Mouse (Mus musculus): Measurements from ENCODE around the gene Stk39.

Stk39 gene

DNA sequence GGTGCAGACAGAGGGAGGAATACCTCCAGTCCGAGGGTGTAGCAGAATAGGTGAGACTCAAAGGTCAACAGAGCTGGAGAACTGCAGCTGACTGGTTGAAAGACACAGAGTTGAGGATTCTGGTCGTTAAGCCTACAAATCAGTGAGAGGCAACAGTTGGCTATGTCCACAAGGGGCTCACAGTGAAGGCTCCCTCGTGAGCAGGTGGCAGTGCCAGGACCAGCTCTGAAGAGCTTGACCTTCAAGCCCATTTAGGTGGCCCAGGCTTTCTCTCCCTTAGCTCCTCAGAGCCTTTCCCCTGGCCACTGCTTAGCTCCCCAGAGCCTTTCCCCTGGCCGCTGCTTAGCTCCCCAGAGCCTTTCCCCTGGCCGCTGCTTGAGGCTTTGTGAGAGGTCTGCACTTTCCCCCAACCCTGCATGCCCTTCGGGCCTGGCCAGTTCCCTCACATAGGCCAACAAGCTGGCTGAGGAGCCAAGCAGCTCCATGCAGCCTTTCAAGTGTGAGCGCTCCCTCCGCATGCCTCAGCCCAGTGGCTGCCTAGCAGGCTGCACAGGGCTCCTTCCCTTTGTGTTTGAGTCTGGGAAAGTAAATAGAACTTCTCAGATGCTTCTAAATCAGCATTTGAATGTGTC lies 125.3 kb downstream of the Stk39 start:
- DNase-seq (ENCODE audit: low read depth, low spot score), result no peak

GRCm38 (mm10) chr2:68345269-68345668 lies 126.8 kb downstream of the Stk39 start:
- DNase-seq (ENCODE audit: low read depth, low spot score), result no peak

GRCm38 (mm10) chr2:68343751-68344150 lies 128.3 kb downstream of the Stk39 start:
- DNase-seq (ENCODE audit: low read depth, low spot score), result no peak

DNA sequence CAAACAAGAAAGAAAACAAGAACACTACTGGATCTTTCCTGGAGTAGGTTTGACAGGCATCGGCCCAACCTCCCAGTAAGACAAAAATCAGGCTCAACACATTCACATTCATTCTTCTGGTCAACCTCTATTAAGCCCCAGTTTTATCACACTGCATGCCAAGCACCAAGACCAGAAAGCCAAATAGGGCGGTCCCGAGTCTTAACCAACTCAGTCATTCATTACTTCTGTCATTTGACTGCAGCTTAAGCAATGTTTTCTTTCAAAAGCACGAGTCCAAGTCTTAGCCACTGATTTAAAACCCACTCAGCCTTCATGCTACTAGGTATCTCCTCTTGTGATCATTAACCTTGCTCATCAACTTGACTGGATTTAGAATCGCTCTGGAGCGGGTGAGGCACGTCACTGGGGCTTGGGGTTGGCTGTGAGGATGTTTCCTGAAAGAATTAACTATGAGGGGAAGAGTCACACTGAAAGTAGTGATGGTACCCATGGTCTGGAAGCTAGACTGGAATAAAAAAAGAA lies 129.9 kb downstream of the Stk39 start:
- no peak for DNase-seq (ENCODE audit: low read depth, low spot score)

GRCm38 (mm10) chr2:68336913-68337312 lies 135.2 kb downstream of the Stk39 start:
- DNase-seq (ENCODE audit: low read depth, low spot score), result no peak

DNA sequence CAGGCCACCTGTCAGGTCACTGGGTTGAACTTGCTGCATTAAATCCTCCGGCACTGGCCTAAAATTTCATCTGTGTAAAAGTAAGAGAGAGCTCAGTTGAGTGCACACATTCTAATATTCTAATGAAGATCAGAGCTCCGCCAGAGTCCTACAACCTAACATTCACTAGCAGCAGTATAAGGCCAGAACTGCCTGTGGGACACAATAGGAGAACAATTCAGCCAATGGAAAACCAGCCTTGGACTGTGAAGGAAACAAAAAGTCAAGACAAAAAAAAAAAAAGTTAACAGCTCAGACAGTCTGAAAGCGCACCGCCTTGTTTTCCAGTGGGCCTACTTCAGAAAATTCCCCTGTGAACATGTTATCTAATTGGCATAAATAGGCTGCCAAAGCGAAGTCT lies 137.1 kb downstream of the Stk39 start:
- DNase-seq (ENCODE audit: low read depth, low spot score), result no peak

- DNase-seq (ENCODE audit: low read depth, low spot score), result no peak
These were observed 146.8 kb downstream of the Stk39 start for GRCm38 (mm10) chr2:68325306-68325705.

DNA sequence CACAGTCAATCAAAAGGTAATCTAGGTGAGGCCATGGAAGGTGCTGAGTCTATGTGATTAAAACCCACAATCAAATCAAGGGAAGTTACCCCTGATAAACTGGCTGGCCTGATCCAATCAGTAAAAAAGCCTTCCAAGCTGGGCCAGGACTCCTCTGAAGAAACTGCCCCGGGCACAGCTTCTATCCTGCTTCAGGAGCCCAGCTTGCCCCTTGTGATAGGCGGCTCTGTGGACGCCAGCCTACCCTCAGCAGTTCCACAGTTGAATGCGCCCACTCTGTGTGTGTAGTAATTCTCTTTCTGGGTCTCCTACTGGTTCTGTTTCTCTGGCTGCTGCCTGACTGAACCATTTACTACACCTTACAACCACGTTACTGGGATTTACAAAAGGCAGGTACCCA lies 150.8 kb downstream of the Stk39 start:
- no peak for DNase-seq (ENCODE audit: low read depth, low spot score)

DNA sequence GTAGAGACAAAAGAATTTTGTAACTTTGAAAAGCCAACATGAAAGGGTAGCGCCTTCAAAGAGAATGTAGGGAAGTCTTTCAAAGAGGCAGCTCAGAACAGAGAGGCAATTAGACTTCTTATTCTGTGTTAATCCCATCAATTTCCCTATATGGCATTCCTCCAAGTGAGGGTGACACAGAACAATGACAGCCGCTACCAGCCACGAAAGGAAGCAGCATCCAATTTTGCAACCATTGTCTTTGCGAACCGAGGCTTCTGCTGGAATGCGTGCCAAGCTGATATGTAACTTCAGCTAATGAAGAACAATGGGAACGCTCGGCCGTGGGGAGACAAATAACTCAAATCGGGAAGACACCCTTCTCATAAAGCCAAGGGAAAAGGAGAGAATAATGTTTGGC lies 151.4 kb downstream of the Stk39 start:
- DNase-seq (ENCODE audit: low read depth, low spot score), result no peak

DNA sequence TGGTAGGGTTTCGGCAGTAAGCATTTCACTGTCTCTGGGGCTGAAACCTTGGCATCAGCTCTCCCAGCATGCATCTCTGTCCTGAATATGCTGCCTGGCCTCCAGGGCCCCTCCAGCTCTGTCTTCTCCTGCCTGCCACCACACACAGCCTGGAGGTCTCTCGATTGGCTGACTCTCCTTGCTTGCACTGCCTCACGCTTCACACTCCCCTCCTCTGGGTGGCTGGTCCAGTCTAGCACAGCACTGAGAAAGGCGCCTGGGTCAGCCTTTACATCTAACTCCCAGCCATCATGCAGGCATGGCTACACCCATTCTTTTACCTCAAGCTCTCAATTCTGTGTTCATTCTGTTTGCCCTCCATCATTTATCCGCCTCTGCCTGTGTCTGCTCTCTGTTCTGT lies 153.6 kb downstream of the Stk39 start:
- DNase-seq (ENCODE audit: low read depth, low spot score), result no peak

- no peak for DNase-seq (ENCODE audit: low read depth, low spot score)
These were observed 154.2 kb downstream of the Stk39 start for GRCm38 (mm10) chr2:68317895-68318294.

- no peak for DNase-seq (ENCODE audit: low read depth, low spot score)
These were observed 154.6 kb downstream of the Stk39 start for GRCm38 (mm10) chr2:68317452-68317851.

GRCm38 (mm10) chr2:68315258-68315657 lies 156.8 kb downstream of the Stk39 start:
- DNase-seq (ENCODE audit: low read depth, low spot score), result no peak

DNA sequence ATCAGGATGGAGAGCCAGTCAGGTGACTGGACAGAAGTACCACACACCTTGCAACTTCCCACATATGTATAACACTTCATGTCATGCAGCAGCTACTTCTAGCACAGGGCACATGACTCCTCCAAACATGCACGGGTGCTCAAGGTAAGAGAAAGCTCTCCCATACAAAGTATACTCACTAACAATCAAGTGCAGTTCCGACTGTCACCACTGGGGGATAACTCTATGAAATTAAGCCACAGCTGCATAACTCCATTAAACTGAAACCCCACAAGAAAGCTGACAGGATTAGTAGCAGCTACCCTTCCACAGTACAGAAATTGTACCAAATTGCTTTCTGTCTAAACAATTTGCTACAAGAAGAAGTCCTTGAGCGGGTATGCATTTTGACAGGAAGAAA lies 161.9 kb downstream of the Stk39 start:
- DNase-seq (ENCODE audit: low read depth, low spot score), result no peak

DNA sequence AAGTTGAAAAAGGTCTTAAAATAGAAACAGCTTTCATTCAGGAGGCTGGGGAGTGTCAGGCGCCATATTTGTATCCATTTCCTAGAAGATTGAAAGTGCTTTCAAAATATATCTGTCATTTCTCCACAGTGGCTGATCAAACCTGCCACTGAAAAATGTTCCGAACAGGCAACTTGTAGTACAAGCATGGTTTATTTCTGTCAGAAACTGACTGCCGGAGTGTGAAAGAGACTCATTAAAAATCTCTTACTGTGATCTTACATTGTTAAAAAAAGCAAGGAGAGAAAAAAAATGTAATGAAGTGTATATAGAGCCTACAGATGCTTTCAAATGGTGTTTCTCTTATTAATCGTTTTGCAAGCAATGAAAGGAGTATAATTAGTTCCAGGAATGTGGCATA lies 165.5 kb downstream of the Stk39 start:
- DNase-seq (ENCODE audit: low read depth, low spot score), result no peak

DNA sequence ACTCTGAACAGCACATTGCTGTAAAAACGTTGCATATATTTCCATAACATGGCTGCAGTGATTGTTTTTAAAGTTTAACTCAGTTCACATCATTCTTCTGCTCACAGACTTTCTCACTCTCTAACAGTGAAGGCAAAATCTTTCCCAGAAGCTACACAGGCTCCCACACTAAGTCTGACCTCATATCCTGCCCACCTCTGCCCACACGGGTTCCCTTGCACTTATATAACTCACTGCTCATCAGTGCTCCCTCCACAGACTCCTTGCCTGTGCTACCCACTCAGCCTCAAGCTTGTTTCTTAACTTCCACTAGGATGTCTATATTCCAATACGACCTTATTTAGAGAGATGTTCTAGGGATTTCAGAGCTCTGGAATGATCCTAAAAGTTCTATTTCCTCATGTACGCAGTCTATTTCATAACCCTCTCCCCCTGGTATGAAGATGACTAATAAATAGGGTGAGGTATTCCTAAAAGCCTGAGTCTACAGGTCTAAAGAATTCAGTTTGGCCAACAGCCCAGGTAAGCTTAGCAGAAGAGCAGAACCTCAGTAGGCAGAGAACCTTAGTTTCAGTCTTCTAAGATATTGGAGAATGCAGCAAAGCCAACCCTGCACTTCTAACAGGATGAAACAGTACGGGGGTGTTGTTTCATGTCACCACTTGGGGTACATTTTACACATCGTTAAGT lies 167.2 kb downstream of the Stk39 start:
- no peak for DNase-seq (ENCODE audit: low read depth, low spot score)

- no peak for DNase-seq (ENCODE audit: low read depth, low spot score)
These were observed 170.1 kb downstream of the Stk39 start for GRCm38 (mm10) chr2:68301811-68302542.

DNA sequence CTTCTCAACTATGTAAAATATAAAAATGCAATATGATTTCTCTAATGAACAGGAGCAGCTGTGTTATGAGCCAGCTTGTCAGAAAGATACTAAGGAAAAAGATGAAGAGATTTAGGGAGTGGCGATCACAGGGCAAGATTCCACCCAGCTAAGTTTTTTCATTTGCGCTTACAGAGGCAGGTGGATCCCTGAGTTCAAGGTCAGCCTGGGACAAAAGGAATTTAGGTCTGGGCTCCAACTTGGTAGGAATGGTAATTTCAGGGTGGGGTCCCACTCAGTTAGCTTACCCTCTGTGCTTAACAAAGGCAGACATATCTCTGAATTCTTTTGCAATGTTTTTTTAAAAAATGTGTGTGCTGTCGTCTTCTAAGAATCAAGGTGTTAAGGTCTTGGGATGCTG lies 173.7 kb downstream of the Stk39 start:
- no peak for DNase-seq (ENCODE audit: low read depth, low spot score)

- no peak for DNase-seq (ENCODE audit: low read depth, low spot score)
These were observed 174.1 kb downstream of the Stk39 start for GRCm38 (mm10) chr2:68297955-68298354.

- no peak for DNase-seq (ENCODE audit: low read depth, low spot score)
These were observed 175.3 kb downstream of the Stk39 start for GRCm38 (mm10) chr2:68296743-68297142.

- no peak for DNase-seq (ENCODE audit: low read depth, low spot score)
These were observed 179.3 kb downstream of the Stk39 start for GRCm38 (mm10) chr2:68292539-68293320.

GRCm38 (mm10) chr2:68291895-68292294 lies 180.2 kb downstream of the Stk39 start:
- no peak for DNase-seq (ENCODE audit: low read depth, low spot score)
